In the genomic region with DNA sequence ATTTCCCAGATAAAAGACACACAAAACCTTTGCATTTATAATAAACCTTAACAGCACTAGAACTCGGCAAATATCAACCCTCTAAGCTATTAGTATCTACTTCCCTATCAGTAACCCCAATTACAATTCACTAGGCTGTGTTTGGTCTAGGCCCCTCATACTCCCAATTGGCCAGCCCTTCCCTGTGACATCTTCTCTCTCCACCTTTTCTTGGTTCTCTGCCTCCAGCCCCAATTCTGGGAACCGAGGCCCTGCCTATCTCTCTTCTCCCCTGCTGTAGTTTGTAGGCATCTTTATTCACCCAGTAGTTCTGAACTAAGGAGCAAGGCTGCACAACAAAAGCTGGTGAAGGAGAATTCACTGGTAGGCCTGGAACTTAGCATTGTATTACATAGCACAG, we compare ENCODE assay signal across 16 mouse cellular contexts.
"Had no signal": no experiment of that assay in that cellular context is flagged by ENCODE, and none has a peak within 500 bp of the region (broad histone marks: within the 10 kb centered on the region; RNA-seq: fewer than 3 reads in every experiment).

No protein-coding gene starts in this region.

- H3K27ac ChIP-seq: lung, embryonic 15.5 days; macrophage; midbrain, embryonic 13.5 days; midbrain, embryonic 15.5 days; neural tube, embryonic 12.5 days; stomach, embryonic 15.5 days; stomach, postnatal 0 days had no signal

- H3K4me1 ChIP-seq: lung, embryonic 15.5 days; megakaryocyte, embryonic 14.5 days; midbrain, embryonic 13.5 days; midbrain, embryonic 15.5 days; neural tube, embryonic 12.5 days; stomach, embryonic 15.5 days had no signal

- DNase-seq: lung, adult 2 months; lung, postnatal 14 days; lung, postnatal 36 days; right cerebral cortex, postnatal 14 days; thymus, postnatal 14 days; thymus, postnatal 36 days had no signal

- H3K4me2 ChIP-seq: lung, embryonic 15.5 days; midbrain, embryonic 11.5 days; midbrain, embryonic 13.5 days; midbrain, embryonic 15.5 days; neural tube, embryonic 12.5 days; stomach, embryonic 15.5 days had no signal

- H3K27me3 ChIP-seq: lung, embryonic 15.5 days; megakaryocyte, embryonic 14.5 days; midbrain, embryonic 13.5 days; midbrain, embryonic 15.5 days; neural tube, embryonic 12.5 days; stomach, embryonic 15.5 days had no signal

- ATAC-seq: lung, postnatal 0 days; midbrain, embryonic 13.5 days; midbrain, embryonic 15.5 days had no signal

- H3K4me3 ChIP-seq: lung, embryonic 15.5 days; megakaryocyte, embryonic 14.5 days; midbrain, embryonic 13.5 days; midbrain, embryonic 15.5 days; neural tube, embryonic 12.5 days; stomach, embryonic 15.5 days had no signal

- H3K9me3 ChIP-seq: lung, embryonic 15.5 days; megakaryocyte, embryonic 14.5 days; midbrain, embryonic 13.5 days; midbrain, embryonic 15.5 days; neural tube, embryonic 12.5 days; stomach, embryonic 15.5 days had no signal

- H3K9ac ChIP-seq: lung, embryonic 15.5 days; midbrain, embryonic 13.5 days; midbrain, embryonic 15.5 days; neural tube, embryonic 12.5 days; stomach, embryonic 15.5 days had no signal
